Mouse (Mus musculus) cerebral cortex, adult 2 months (tissue): Measurements from ENCODE around the gene Ankrd54.

ENCODE experiments used
- WGBS: fragments of 180-500 bp; shearing (Covaris S2); methylation state at CpG from one replicate; pipeline ENCODE4 v1.1.7; 2018; 5-methylcytosine and 5-hydroxymethylcytosine counted together

Gene Ankrd54

DNA sequence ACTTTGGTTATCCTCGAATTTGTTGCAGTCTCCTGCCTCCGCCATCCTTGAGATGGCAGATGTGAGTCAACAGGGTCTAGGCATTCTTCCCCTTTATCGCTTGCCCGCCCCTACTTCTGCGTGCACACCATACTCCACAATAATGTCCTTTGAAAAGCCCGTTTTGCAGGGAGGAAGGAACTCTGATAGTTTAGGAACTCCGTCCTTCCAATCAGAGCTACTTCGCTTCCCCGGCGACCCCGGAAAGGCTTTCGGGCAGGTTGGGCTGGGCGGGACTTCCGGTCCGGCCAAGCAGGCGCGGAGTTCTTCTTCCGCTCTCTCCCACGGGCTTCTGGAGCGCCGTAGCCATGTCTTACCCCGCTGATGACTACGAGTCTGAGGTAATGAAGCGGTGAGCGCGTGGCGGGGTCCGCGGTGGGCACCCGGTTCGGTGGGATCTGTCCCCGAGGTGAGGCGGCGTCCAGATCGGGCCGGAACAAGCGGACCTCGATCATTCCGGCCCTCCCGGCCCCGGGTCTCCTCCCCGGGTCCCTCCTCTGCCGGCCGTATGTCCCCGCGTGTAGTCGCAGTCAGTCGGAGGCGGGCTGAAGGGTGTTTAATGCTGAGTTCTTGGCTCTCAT, 12.3 kb upstream of the Ankrd54 start, which contains the start of gene Eif3l:
Gene Eif3l (plus strand): TSS at position 267 of the 620 bp plus-strand sequence.
- under 1% methylated on average over 49 of the region's 49 CpGs for WGBS

DNA sequence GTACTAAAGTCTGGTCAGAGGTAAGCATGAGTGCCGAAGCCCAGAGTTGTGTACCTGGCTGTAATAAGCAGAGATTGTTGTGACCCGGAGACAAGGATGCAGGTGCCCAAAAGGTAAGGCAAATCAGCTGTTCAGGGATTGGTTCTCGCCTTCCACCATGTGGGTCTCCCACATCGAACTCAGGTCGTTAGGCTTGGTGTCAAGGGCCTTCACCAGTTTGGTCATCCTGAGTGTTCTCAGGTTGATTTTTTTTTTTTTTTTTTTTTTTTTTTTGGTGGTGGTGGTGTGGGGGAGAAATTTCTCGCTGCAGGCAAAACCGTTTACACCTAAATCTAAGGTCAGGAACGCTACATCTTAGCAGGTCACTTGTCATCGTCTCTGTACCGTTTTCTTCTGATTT, 11.8 kb upstream of the Ankrd54 start:
- 38% methylated on average over 10 of the region's 10 CpGs for WGBS

DNA sequence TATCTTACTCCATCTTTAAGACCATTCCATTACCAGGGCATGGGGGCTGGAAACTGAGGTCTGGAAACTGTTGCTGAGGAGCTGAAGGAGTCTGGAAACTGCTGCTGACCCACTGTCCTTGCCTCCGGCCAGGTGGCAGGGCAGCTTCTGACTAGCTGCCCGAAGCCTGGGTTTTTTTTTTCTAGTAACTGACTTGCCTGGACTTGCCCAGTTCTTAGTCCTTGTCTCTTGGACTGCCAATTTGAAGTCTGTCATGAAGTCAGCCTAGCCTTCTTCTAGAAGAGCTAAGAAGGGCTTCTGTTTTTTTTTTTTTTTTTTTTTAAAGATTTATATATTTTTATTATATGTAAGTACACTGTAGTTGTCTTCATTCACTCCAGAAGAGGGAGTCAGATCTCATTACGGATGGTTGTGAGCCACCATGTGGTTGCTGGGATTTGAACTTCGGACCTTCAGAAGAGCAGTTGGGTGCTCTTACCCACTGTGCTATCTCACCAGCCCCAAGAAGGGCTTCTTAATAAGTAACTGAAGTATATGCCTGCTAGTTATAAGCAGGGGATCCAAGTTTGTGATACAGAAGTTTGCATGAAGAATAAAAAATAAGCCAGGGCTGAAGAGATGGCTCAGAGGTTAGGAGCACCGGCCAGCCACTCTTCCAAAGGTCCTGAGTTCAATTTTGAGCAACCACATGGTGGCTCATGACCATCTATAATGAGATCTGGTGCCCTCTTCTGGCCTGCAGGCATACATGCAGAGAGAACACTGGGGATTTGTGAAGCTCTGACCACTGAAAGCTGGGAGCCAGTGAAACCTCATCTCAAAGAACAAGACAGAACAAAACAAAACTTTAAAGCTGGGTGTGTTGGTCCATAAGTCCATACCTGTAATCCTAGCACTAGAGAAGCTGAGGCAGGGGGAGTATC, 8.7 kb upstream of the Ankrd54 start:
- 59% methylated on average over 5 of the region's 5 CpGs for WGBS

DNA sequence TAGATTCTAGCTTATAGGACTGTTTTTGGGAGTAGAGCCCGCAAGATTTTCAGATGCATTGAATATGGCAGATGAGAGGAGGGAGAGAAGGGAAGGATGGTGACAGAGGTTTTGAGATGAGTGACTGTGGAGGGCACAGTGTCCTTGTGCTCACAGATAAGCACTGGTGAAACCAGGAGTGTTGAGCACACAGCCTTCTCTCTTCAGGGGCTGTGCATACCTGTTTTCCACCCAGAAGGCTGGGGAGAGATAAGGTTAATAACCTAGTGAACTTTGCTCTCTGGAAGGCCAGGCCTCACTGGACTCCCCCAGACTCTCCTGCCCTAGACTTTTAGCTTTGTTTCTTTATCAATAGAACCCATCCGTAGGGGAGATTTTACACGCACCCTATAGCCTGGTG, 5.7 kb upstream of the Ankrd54 start:
- WGBS, result 85% methylated on average over 3 of the region's 3 CpGs

DNA sequence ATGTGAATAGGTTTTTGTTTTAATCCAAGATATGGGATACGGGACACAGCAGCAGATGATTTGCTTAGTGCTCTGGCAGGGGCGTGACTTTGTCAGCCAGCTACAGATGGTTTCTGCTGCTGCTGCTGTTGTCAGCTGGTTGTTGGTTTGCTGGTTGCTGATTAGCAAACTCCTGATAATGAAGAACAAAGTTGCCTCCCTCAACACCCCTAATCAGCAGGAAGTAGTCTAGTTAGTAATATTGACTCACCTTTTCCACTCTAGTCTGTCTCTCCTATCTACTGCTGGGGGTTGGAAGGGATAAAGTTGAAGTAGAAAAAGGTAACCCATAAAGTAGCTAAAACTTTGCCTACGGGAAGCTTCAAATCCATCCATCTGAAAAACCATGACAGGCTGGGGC, 4.9 kb upstream of the Ankrd54 start:
- 85% methylated on average over 3 of the region's 3 CpGs for WGBS

DNA sequence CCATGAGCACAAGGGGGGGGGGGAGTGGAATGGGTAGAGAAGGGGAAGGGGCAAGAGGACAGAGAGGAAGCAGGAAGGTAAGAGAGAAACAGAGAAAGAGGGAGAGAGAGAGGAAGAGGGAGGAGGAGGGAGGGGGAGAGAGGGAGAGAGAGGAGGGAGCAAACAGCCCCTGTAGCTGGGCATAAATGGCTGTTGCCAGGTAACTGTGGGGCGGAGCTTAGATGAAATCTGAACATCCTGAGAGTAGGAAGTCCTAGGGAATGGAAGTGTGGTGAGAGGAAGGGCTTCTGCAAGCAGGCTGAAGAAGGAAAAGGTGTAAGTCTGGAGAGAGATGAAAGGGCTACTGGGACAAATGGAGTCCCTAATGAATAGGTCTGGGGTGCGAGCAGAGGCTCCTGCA, 3.6 kb upstream of the Ankrd54 start:
- 42% methylated on average over 2 of the region's 2 CpGs for WGBS

DNA sequence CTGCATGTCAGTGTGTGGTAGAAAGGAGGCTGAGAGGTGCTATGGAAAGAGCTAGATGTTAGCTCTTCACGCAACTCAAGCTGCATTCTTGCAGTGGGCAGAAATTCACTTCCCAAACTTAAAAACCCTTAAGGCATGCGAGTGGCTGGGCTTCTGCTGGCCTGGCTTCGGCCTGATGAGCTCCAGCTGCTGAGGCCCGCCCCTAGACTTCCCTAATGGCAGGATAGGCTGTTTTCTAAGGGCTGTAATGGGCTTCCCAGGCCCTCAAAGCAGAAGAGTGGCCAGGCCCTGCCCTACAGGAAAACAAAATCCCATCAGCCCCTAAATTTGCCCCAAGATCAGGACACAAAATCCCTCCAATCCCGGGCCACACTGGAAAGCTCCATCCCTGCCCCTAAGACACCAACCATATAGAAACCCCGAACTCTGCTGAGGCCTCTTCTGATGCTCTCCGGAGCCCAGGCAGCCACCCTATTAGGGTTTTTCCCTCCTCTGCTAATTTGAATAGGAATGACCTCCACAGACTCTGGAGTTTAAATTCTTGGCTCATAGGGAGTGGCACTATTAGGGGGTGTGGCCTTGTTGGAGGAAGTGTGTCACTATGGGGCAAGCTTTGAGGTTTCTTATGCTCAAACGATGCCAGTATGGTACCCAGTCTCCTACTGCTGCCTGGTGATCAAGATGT, 2.5 kb upstream of the Ankrd54 start:
- WGBS, result 74% methylated on average over 8 of the region's 8 CpGs

DNA sequence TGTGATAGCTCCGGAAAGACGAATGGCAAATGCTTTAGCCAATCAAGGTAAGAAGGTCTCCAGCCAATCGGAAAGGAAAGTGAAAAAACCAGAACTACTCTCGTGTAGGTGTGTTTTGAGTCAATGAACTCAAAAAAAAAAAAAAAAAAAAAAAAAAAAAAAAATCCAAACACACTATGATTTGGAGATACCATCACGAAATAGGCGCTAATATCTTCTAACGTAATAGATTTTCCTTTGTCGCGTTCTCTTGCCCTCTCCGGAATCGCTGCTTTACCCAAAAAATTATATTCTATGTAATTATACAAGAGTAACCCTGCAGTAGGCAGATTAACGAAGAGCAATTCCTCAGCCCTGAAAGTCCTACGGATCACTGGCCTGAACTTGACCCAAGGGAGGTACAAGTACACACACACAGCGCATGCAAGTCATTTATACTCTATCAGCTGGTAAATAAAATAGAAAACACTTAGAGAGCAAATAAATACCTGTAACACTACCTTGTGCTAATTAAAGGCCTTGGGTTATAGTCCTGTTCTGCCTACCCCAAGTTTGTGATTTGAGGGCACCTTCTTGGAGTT, 557 bp upstream of the Ankrd54 start:
- WGBS, result 7% methylated on average over 14 of the region's 14 CpGs

DNA sequence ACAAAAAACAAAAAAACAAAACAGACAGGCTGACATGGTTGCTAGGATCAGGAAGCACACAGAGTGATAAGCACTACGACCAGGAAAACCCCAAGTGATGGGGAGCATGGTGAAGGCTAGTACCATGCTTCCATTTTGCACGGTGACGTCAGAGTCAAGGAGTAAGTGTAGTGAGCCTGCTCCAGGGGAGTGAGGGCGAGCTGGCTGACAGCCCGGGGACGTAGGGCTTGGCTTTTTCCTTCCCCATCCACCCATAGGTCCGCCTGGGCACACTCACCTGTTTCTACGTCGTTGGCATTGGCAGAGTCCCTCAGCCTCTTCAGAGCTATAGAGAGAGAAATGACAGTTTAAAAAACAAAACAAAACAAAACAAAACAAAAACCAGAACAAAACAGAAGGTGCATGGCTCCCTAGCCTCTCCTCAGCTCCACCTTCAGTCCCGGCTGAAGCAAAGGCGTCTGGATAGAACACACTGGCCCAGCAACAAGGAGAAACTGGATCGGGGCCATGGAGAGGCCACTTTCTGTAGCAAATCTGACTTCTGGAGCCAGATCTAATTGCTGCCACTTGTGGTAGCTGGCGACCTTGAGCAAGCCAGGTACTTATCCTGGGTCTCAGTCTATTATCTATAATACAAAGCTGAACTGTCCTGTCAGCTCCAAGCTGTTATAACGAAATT, 1.7 kb downstream of the Ankrd54 start:
- 78% methylated on average over 14 of the region's 14 CpGs for WGBS

DNA sequence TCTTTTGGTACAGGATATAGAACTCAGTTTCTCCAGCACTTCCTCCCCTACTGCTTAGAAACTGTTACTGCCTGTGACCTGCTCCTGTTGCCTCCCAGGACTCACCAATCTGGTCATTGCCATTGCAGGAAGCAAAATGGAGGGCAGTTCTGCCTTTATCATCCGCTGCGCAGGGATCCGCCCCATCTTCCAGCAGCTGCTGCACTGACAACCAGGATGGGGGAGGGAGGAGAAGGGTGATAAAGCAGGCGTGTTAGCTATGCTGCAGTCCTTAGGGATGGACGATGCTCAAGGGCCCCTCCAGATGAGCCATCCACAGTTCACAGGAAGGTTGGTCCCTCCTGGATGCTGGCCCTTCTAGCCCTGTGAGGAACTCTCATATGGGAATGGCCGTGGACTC, 4.8 kb downstream of the Ankrd54 start:
- 91% methylated on average over 6 of the region's 6 CpGs for WGBS

DNA sequence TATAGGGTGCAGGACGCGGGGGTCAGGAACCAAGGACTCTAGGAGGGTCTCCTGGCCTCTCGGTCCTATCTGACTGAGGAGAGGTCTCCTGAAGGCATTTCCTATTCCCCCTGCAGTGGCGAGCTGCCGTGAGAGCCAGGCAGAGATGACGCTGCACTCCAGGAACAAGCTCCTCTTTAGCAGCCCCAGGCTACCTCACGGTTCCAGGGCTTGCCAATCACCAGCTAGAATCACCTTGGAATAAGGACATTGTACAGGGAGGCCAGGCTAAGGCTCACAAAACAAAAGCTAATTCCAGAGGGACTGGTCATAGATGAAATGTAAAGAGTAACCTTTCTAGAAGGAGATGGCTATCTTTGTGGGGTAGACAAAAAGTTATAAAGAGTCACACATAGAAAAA, 6.1 kb downstream of the Ankrd54 start:
- 94% methylated on average over 7 of the region's 7 CpGs for WGBS

DNA sequence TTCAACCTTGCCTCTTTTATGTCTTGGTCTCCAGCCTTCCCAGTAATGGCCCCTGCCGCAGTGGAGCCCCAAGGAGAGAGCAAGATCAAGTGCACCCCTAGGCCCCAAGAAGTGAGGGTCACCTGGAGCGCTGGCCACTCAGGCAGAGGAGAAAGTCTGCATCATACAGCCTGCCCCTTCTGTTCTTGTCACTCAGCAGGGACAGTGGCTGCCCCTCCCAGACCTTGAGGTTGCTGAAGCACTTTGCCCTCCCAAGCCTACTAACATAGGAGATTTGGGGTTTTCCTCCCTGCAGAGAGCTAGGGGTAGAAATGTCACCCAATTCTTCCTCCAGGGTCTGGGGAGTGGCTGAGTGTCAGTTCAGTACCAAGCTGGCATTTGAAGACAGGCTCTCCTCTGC, 10.3 kb downstream of the Ankrd54 start:
- WGBS, result 95% methylated on average over 2 of the region's 2 CpGs

DNA sequence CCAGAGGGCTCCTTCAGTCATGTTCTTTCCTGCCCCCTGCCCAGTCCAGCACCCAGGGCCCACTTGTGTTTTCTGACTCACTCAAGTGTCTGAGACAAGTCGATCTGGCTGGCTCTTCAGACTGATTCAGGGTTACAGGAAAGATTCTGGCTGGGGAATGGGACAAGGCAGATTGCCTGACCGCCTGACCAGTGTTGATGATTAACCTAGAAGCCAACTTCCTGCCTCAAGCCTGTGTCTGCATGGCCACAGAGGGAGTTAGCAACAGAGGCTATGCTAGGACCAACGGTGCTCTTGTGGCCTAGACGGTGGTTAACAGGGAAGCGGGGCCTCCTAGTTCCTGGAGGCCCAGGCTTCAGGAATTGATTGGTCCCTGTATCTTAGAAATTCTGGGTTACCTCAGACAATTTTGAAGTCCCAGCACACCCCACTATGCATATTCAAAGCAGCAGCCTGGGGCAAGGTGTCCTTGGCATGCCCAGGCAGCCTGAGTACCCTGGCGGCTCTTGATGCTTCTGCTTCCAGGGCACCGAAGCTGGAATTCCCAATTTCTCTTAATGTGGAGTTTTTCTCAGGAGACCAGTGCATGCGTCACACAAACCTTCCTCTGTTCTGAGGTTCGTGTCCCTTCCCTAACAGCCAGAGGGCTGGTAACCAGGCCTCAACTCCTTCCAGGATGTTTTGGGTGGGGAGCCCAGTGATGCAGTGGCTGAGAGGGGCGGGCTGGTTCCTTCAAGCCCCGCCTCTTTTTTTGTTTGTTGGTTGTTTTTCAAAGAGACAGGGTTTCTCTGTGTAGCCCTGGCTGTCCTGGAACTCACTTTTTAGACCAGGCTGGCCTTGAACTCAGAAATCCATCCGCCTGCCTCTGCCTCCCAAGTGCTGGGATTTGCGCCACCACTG, 11.0 kb downstream of the Ankrd54 start:
- WGBS, result 78% methylated on average over 13 of the region's 13 CpGs

DNA sequence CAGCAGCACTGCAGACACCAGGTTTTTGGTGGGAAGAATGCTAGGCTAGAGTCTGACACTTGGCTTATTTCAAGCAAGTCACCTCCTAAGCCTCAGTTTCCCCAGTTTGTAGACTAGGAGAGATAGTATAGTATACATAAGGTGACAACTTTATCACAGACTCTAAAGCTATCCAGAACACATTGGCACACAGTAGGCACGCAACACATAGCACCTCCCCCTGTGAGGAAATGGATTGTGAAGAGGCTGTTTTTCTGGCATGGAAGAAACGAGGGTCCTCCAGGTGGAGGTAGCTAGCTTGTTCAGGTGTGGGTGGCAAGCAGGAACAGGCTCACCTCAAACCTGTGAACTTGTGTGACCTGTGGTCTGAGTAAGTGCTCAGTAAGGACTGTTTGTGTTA, 11.7 kb downstream of the Ankrd54 start:
- 83% methylated on average over 2 of the region's 2 CpGs for WGBS

DNA sequence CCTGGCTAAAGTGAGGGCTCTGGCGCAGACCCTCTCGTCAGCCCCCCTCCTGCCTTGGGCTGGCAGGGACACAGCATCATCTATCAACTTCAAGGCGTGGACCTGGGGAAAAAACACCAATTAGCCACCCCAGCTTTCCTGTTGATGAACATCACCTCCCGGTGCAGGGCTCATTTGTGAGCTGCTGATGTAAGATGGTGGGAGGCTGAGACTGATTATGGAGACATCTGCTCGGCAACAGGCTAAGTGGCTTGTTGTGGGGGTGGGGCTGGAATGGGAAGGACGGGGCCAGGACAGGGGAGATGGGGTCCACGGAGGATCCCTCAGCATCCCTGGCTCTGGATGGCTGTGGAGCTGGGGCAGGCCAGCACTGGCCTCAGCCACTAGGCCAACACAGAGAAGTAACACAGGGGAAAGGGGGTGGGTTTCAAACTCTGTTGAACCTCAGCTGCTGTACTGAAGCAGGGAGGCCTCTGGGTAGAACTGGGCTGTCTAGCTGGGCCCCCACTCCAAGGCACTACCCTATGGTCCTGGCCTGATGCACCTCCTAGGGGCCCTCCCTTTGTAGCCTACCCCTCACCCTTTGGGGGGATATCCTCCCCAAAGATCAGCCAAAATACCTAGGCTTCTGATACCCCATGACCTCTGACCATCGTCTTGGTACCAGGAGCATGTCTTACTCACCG, 12.4 kb downstream of the Ankrd54 start:
- WGBS, result 48% methylated on average over 9 of the region's 9 CpGs

DNA sequence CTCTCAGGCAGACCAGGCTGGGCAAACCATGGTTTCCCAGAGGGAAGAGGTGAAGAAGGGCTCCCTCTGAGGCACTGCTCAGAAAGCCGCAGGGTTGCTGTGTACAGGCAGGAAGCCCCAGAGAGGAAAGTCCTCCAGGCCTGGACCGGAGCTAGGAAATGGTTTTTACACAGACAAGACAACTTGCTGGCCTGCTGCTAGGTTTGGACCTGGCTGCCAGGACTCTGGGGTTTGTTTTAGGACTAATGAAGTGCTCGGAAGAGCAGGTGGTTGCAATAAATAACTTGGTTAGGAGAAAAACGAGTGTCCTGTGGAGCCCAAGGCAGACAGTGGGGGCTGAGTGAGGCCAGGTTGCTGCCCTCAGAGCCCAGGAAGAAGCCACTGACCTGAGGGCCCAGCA, 14.5 kb downstream of the Ankrd54 start:
- 63% methylated on average over 4 of the region's 4 CpGs for WGBS

DNA sequence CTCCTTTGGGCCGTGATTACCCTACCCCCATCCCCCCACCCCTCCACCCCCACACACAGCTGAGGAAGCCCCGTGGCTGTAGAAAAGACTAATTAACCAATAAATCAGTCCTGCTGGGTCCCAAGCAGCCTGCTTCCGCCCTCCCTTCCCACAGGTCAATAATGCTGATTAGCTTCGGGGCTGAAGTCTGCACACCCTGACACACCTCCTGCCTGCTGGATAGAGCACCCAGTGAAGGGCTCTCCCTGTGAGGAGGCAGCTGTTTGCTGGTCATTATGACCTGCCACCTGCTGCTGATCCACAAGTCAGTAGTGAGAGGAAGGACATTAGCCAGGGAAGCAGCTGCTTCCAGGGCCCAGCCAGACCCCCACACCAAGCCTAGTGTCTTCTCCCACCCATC, 17.9 kb downstream of the Ankrd54 start:
- 45% methylated on average over 4 of the region's 4 CpGs for WGBS

DNA sequence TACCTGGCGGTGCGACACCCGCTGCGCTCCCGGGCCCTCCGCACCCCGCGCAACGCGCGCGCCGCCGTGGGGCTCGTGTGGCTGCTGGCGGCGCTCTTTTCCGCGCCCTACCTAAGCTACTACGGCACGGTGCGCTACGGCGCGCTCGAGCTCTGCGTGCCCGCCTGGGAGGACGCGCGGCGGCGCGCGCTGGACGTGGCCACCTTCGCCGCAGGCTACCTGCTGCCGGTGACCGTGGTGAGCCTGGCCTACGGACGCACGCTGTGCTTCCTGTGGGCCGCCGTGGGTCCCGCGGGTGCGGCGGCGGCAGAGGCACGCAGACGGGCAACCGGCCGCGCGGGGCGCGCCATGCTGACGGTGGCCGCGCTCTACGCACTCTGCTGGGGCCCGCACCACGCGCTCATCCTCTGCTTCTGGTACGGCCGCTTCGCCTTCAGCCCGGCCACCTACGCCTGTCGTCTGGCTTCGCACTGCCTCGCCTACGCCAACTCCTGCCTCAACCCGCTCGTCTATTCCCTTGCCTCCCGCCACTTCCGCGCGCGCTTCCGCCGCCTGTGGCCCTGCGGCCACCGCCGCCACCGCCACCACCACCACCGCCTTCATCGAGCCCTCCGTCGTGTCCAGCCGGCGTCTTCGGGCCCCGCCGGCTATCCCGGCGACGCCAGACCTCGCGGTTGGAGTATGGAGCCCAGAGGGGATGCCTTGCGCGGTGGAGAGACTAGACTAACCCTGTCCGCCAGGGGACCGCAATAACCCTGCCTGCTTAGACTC, 19.8 kb downstream of the Ankrd54 start:
- WGBS, result 1% methylated on average over 105 of the region's 105 CpGs

DNA sequence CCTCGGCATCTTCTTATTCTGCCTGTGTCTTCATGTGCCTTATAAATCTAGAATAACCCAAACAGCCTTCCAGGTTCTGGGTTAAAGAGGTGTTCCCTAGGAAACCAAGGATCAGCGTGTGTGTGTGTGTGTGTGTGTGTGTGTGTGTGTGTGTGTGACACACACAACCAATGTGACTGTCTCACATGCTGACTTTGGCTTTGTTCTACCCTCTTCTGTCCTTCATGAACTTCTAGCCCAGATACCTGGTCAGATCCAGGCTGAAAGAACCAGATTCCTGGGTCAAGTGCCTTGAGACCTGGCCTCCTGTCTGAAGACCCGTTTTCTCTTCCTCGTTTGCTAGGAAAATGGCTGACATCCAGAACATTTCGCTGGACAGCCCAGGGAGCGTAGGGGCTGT, 21.1 kb downstream of the Ankrd54 start, which contains the start of gene Galr3:
Gene Galr3 (plus strand): TSS at position 301 of the 400 bp plus-strand sequence.
- 65% methylated on average over 6 of the region's 6 CpGs for WGBS
